Mouse (Mus musculus): ENCODE measurements around the gene Mme. TPM values are rescaled to one million over a fixed set of nuclear protein-coding genes. Genes with fewer than 3 reads are reported as not detected.

Gene Mme
- polyA plus RNA-seq, 1 experiment from 2014 or later: 0.19 TPM

- H3K27ac ChIP-seq (replicated peaks): no peak overlapping the region
- H3K9ac ChIP-seq (ENCODE audit: low read length): no peak overlapping the region
- H3K4me2 ChIP-seq (replicated peaks; ENCODE audit: low read depth): no peak overlapping the region
- no peaks in the 10 kb centered on the region for H3K4me1 ChIP-seq (replicated peaks; ENCODE audit: control insufficient read depth, insufficient read depth)
- WGBS: 54% methylated on average over 4 of the region's 4 CpGs
- no peaks in the 10 kb centered on the region for H3K9me3 ChIP-seq (ENCODE audit: control insufficient read depth, low read length)
- ATAC-seq (ENCODE audit: low FRiP score, low TSS enrichment): no peak
- H3K27me3 ChIP-seq (ENCODE audit: control insufficient read depth, insufficient read depth, low read length): no peaks in the 10 kb centered on the region
- TF ChIP-seq CTCF (IDR thresholded peaks at IDR 0.05; ENCODE audit: low read depth) (no peak), EP300 (optimal IDR thresholded peaks at IDR 0.05) (no peak)
- H3K36me3 ChIP-seq (ENCODE audit: control insufficient read depth, insufficient read depth, low read length): no peaks in the 10 kb centered on the region
- DNase-seq (ENCODE audit: low spot score): no peak
- no peak overlapping the region for H3K4me3 ChIP-seq (ENCODE audit: low read depth, low read length)
Observed at GRCm38 (mm10) chr3:63398171-63398570, 156.8 kb downstream of the Mme start.

- no peak overlapping the region for H3K4me3 ChIP-seq (ENCODE audit: low read depth, low read length)
- H3K4me1 ChIP-seq (replicated peaks; ENCODE audit: control insufficient read depth, insufficient read depth): no peaks in the 10 kb centered on the region
- no peaks in the 10 kb centered on the region for H3K9me3 ChIP-seq (ENCODE audit: control insufficient read depth, low read length)
- TF ChIP-seq CTCF (IDR thresholded peaks at IDR 0.05; ENCODE audit: low read depth): no peak
- TF ChIP-seq EP300 (optimal IDR thresholded peaks at IDR 0.05): no peak
- H3K9ac ChIP-seq (ENCODE audit: low read length): no peak overlapping the region
- no peak overlapping the region for H3K27ac ChIP-seq (replicated peaks)
- H3K4me2 ChIP-seq (replicated peaks; ENCODE audit: low read depth): no peak overlapping the region
- DNase-seq (ENCODE audit: low spot score): no peak
- H3K27me3 ChIP-seq (ENCODE audit: control insufficient read depth, insufficient read depth, low read length): no peaks in the 10 kb centered on the region
- no peak for ATAC-seq (ENCODE audit: low FRiP score, low TSS enrichment)
- no peaks in the 10 kb centered on the region for H3K36me3 ChIP-seq (ENCODE audit: control insufficient read depth, insufficient read depth, low read length)
- WGBS: 73% methylated on average over 3 of the region's 3 CpGs
Observed at GRCm38 (mm10) chr3:63406438-63406837, 165.1 kb downstream of the Mme start.

- 92% methylated on average over 4 of the region's 4 CpGs for WGBS
- TF ChIP-seq CTCF (IDR thresholded peaks at IDR 0.05; ENCODE audit: low read depth) (no peak), EP300 (optimal IDR thresholded peaks at IDR 0.05) (no peak)
Observed at GRCm38 (mm10) chr3:63411006-63411405, 169.7 kb downstream of the Mme start.

GRCm38 (mm10) chr3:63412220-63412937 is 171.0 kb downstream of the Mme start:
- no peaks in the 10 kb centered on the region for H3K9me3 ChIP-seq (ENCODE audit: control insufficient read depth, low read length)
- no peaks in the 10 kb centered on the region for H3K4me1 ChIP-seq (replicated peaks; ENCODE audit: control insufficient read depth, insufficient read depth)
- no peak overlapping the region for H3K4me2 ChIP-seq (replicated peaks; ENCODE audit: low read depth)
- H3K36me3 ChIP-seq (ENCODE audit: control insufficient read depth, insufficient read depth, low read length): no peaks in the 10 kb centered on the region
- ATAC-seq (ENCODE audit: low FRiP score, low TSS enrichment) (no peak), DNase-seq (ENCODE audit: low spot score) (no peak)
- 52% methylated on average over 6 of the region's 6 CpGs for WGBS
- H3K27ac ChIP-seq (replicated peaks): no peak overlapping the region
- no peak overlapping the region for H3K9ac ChIP-seq (ENCODE audit: low read length)
- H3K27me3 ChIP-seq (ENCODE audit: control insufficient read depth, insufficient read depth, low read length): no peaks in the 10 kb centered on the region
- TF ChIP-seq CTCF (IDR thresholded peaks at IDR 0.05; ENCODE audit: low read depth): no peak
- TF ChIP-seq EP300 (optimal IDR thresholded peaks at IDR 0.05): no peak
- H3K4me3 ChIP-seq (ENCODE audit: low read depth, low read length): no peak overlapping the region

More at GRCm38 (mm10) chr3:63411006-63411405, 169.7 kb downstream of the Mme start:
- ATAC-seq (ENCODE audit: low FRiP score, low TSS enrichment) (no peak), DNase-seq (ENCODE audit: low spot score) (no peak)
- no peak overlapping the region for H3K27ac ChIP-seq (replicated peaks)
- no peaks in the 10 kb centered on the region for H3K9me3 ChIP-seq (ENCODE audit: control insufficient read depth, low read length)
- H3K4me3 ChIP-seq (ENCODE audit: low read depth, low read length): no peak overlapping the region
- H3K27me3 ChIP-seq (ENCODE audit: control insufficient read depth, insufficient read depth, low read length): no peaks in the 10 kb centered on the region
- H3K9ac ChIP-seq (ENCODE audit: low read length): no peak overlapping the region
- H3K4me2 ChIP-seq (replicated peaks; ENCODE audit: low read depth): no peak overlapping the region
- H3K4me1 ChIP-seq (replicated peaks; ENCODE audit: control insufficient read depth, insufficient read depth): no peaks in the 10 kb centered on the region
- no peaks in the 10 kb centered on the region for H3K36me3 ChIP-seq (ENCODE audit: control insufficient read depth, insufficient read depth, low read length)

- 48% methylated on average over 6 of the region's 6 CpGs for WGBS
- Histone ChIP-seq H3K27ac (replicated peaks) (no peak overlapping the region), H3K27me3 (ENCODE audit: control insufficient read depth, insufficient read depth, low read length) (no peaks in the 10 kb centered on the region), H3K4me3 (ENCODE audit: low read depth, low read length) (no peak overlapping the region), H3K4me1 (replicated peaks; ENCODE audit: control insufficient read depth, insufficient read depth) (no peaks in the 10 kb centered on the region), H3K4me2 (replicated peaks; ENCODE audit: low read depth) (no peak overlapping the region), H3K36me3 (ENCODE audit: control insufficient read depth, insufficient read depth, low read length) (no peaks in the 10 kb centered on the region), H3K9me3 (ENCODE audit: control insufficient read depth, low read length) (no peaks in the 10 kb centered on the region), H3K9ac (ENCODE audit: low read length) (no peak overlapping the region)
- no peak for DNase-seq (ENCODE audit: low spot score)
- ATAC-seq (ENCODE audit: low FRiP score, low TSS enrichment): no peak
- TF ChIP-seq EP300 (optimal IDR thresholded peaks at IDR 0.05): no peak
- TF ChIP-seq CTCF (IDR thresholded peaks at IDR 0.05; ENCODE audit: low read depth): no peak
Observed at GRCm38 (mm10) chr3:63413046-63413911, 171.9 kb downstream of the Mme start.

- Histone ChIP-seq H3K27me3 (ENCODE audit: control insufficient read depth, insufficient read depth, low read length) (no peaks in the 10 kb centered on the region), H3K4me3 (ENCODE audit: low read depth, low read length) (no peak overlapping the region), H3K9ac (ENCODE audit: low read length) (no peak overlapping the region), H3K9me3 (ENCODE audit: control insufficient read depth, low read length) (no peaks in the 10 kb centered on the region), H3K4me2 (replicated peaks; ENCODE audit: low read depth) (no peak overlapping the region), H3K36me3 (ENCODE audit: control insufficient read depth, insufficient read depth, low read length) (no peaks in the 10 kb centered on the region), H3K27ac (replicated peaks) (no peak overlapping the region), H3K4me1 (replicated peaks; ENCODE audit: control insufficient read depth, insufficient read depth) (no peaks in the 10 kb centered on the region)
- WGBS: 67% methylated on average over 1 of the region's 1 CpGs
- TF ChIP-seq EP300 (optimal IDR thresholded peaks at IDR 0.05): no peak
- TF ChIP-seq CTCF (IDR thresholded peaks at IDR 0.05; ENCODE audit: low read depth): no peak
- ATAC-seq (ENCODE audit: low FRiP score, low TSS enrichment): no peak
- DNase-seq (ENCODE audit: low spot score): no peak
Observed at GRCm38 (mm10) chr3:63417284-63417683, 175.9 kb downstream of the Mme start.
